Mouse (Mus musculus) thymus, adult 2 months (tissue): ENCODE measurements around the gene Map3k3.

Source experiments
- CTCF ChIP-seq: fragments of 200-500 bp; IDR thresholded peaks from 2 replicates; pipeline ENCODE4 v1.5.1; 2012; ENCODE audit warnings: mild to moderate bottlenecking, control low read depth, low read length, moderate library complexity, borderline replicate concordance; ENCODE audit not compliant: control insufficient read depth, poor library complexity, insufficient read depth; ENCODE audit errors: extremely low read depth
- POLR2A ChIP-seq: fragments of 200-500 bp; IDR thresholded peaks from 2 replicates; pipeline ENCODE4 v1.6.1; 2012; ENCODE audit warnings: mild to moderate bottlenecking, low read length, control low read depth, moderate library complexity; ENCODE audit not compliant: control insufficient read depth, poor library complexity, insufficient read depth; ENCODE audit errors: extremely low read depth

DNA sequence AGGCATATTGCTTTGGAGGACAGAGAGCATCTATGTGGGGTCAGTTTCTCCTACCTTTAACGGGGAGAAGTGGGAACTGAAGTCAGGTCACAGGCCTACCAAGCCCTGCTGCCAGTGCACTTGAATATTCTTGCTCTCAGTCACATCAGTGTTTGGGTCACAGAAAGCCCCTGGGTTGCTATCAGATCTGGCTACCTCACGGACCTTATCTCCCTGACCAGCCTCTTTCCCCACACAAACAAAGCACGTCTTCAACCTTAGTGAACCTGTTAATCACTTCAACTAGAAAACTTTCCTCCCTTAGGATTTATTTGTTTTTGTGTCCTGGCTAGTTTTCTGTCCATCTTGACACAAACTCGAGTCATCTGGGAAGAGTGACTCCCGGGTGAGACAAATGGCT lies 92.0 kb downstream of the Map3k3 start:
- no peak for TF ChIP-seq CTCF
- no peak for TF ChIP-seq POLR2A
